Mouse (Mus musculus) lung, postnatal 4 days (tissue): ENCODE data around the gene Ifnk.

Experiments used
- DNase-seq, 2 experiments: peaks; one replicate each; pipeline ENCODE4 v3.0.0; 2021

The Ifnk gene

GRCm38 (mm10) chr4:35143472-35144102, 8.3 kb upstream of the Ifnk start:
- no peak for DNase-seq

- no peak for DNase-seq
Observed at GRCm38 (mm10) chr4:35145726-35146125, 6.1 kb upstream of the Ifnk start.

GRCm38 (mm10) chr4:35146597-35146996, 5.3 kb upstream of the Ifnk start:
- DNase-seq, result no peak

- no peak for DNase-seq
Observed at GRCm38 (mm10) chr4:35148326-35148725, 3.5 kb upstream of the Ifnk start.

- DNase-seq, result no peak
Observed at GRCm38 (mm10) chr4:35150706-35151105, 1.1 kb upstream of the Ifnk start.

GRCm38 (mm10) chr4:35154051-35154450, 2.2 kb downstream of the Ifnk start:
- DNase-seq, result no peak

- DNase-seq, result peak; percentile 69 to 72
Observed at GRCm38 (mm10) chr4:35155132-35155922, 3.5 kb downstream of the Ifnk start.

GRCm38 (mm10) chr4:35156149-35156611, 4.3 kb downstream of the Ifnk start:
- DNase-seq, result peak; percentile 76 to 79

- peak; percentile 90 to 93 for DNase-seq
Observed at GRCm38 (mm10) chr4:35156751-35157611, 5.1 kb downstream of the Ifnk start, which contains the start of gene Mob3b. TSS of gene Mob3b (minus strand) at chr4:35157484.

GRCm38 (mm10) chr4:35157815-35158214, 6.0 kb downstream of the Ifnk start:
- DNase-seq, result peak in 1 of 2 experiments; percentile 15

- DNase-seq, result no peak
Observed at GRCm38 (mm10) chr4:35165275-35165674, 13.4 kb downstream of the Ifnk start.

GRCm38 (mm10) chr4:35165947-35166346, 14.1 kb downstream of the Ifnk start:
- no peak for DNase-seq

- DNase-seq, result no peak
Observed at GRCm38 (mm10) chr4:35167855-35168254, 16.0 kb downstream of the Ifnk start.

GRCm38 (mm10) chr4:35169571-35170125, 17.8 kb downstream of the Ifnk start:
- DNase-seq, result no peak

- no peak for DNase-seq
Observed at GRCm38 (mm10) chr4:35172471-35172870, 20.6 kb downstream of the Ifnk start.

GRCm38 (mm10) chr4:35173551-35173950, 21.7 kb downstream of the Ifnk start:
- DNase-seq, result no peak

GRCm38 (mm10) chr4:35175566-35175965, 23.7 kb downstream of the Ifnk start:
- DNase-seq, result no peak

- DNase-seq, result no peak
Observed at GRCm38 (mm10) chr4:35177926-35178645, 26.2 kb downstream of the Ifnk start.

- no peak for DNase-seq
Observed at GRCm38 (mm10) chr4:35187617-35188326, 35.9 kb downstream of the Ifnk start.

GRCm38 (mm10) chr4:35189794-35190193, 37.9 kb downstream of the Ifnk start:
- no peak for DNase-seq

- no peak for DNase-seq
Observed at GRCm38 (mm10) chr4:35192725-35193124, 40.9 kb downstream of the Ifnk start.

GRCm38 (mm10) chr4:35201700-35202099, 49.8 kb downstream of the Ifnk start:
- no peak for DNase-seq
